Mouse (Mus musculus): ENCODE measurements at regions not wholly inside any gene's neighbourhood (a gene's known extent, or its start where the extent isn't known, plus 50 kb on each side); places are given as distances from the start of the nearest gene placed in this dataset.

DNA sequence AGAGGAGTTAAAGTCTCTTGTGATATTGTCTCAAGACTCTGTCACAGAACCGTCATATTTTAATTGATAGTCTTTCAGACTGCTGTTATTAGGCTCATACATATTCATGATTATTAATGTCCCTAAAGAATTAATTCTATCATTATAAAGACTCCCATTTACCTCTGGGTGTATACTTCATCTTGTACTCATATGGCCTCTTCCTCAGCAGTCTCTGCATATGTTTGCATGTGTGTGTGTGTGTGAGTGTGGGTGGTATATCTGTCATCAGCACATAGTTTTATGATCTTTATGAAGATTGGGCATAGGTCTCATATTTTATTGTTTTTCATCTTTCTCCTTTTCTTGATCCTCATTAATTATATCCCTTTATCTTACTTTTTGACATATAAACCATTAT lies 347.3 kb upstream of the Sphkap start:
- no peak for TF ChIP-seq CTCF (IDR thresholded peaks at IDR 0.05; ENCODE audit: borderline replicate concordance, extremely low read depth, insufficient read depth, insufficient read length)
- TF ChIP-seq POLR2A (IDR thresholded peaks at IDR 0.05; ENCODE audit: borderline replicate concordance, extremely low read depth, insufficient read depth, insufficient read length, poor library complexity, severe bottlenecking), result no peak

Measured in brain, embryonic 14.5 days (tissue).